Mouse (Mus musculus) neural tube, embryonic 10.5 days (tissue): ENCODE data around the gene Gpc6.

ENCODE experiments used
- DNase-seq: peaks from one replicate; pipeline ENCODE4 v3.0.0-alpha.2; 2017; ENCODE audit warnings: low spot score; ENCODE audit errors: extremely low spot score

Gpc6 gene

DNA sequence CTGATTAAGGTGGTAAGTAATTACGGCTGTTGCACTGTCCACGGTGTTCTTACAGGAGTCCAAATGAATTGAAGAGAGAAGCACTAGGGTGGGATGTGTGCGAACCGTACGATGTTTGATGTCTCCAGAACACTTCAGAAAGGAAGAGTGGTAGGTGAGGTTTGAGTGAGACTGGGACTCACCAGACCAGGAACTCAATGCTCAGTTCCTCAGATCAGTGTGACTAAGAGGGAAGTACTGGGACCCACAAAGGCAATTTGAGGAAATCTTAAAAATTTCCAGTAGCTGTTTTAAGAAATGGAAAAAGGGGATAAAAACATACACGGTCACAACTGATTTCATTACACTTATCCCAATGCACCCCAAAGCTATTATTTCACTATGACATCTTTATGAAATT is 764.7 kb downstream of the Gpc6 start:
- DNase-seq: no peak

DNA sequence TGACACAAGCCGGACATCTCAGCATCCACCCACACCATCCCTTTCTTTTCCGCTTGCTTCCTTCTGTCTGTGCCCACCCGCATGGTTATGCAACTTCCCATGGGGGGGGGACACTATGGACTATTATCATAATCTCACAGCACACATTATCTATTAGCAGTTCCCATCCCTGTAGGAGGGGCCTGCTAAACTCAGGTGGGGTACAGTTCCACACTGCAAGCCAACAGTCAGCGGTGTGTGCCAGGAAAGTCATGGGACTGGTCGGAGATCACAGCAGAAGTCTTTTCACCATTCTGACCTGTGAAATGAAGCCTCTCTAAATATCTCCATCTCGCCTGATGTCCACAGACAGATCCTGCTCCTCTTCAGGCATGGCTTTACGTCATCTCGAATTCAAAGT is 770.5 kb downstream of the Gpc6 start:
- no peak for DNase-seq

GRCm38 (mm10) chr14:117700670-117701280 is 775.7 kb downstream of the Gpc6 start:
- DNase-seq: no peak

- no peak for DNase-seq
Measured at GRCm38 (mm10) chr14:117708817-117709216, 783.7 kb downstream of the Gpc6 start.

DNA sequence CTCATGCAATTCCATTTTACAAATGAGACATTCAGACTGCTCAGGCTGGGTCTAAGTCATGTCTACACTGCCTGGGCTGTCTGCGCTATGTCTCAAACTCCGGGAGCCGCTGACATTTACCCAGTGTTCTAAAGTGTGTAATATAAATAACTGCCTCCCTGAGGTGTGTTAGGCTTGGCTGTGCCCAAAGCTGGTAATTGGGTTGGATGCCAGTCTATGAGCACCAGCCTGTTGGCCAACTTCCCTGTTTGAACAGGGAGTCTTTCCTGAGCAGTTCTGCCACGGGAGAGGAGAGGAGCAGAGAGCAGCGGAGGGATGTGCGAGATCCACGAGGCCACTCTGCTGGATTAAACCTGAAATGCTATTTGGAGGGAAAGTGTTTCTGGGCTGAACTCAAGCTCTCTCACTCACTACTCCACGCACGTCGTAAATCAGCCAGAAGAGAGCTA is 785.4 kb downstream of the Gpc6 start:
- DNase-seq: no peak

- DNase-seq: no peak
Measured at GRCm38 (mm10) chr14:117712311-117712710, 787.2 kb downstream of the Gpc6 start.

GRCm38 (mm10) chr14:117714165-117714564 is 789.0 kb downstream of the Gpc6 start:
- DNase-seq: no peak

GRCm38 (mm10) chr14:117716305-117716704 is 791.2 kb downstream of the Gpc6 start:
- no peak for DNase-seq

DNA sequence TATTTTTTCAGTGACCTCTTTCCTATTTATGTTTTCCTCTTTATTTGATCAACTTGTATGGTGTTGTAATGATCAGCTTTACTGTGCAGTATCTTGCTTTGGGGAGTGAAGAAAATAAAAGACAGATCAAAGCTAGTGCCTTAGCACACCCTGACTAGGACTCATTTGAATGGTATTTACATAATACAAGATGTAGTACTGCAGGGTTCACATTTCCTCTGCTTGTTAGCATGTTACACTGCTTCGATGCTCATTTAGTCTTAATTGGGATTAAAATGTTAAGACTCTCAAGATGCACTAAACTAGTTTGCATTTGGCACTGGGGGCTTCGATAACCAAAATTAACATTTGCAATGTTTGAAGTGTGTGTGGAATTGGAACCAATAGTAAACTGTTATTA is 803.6 kb downstream of the Gpc6 start:
- DNase-seq: no peak

DNA sequence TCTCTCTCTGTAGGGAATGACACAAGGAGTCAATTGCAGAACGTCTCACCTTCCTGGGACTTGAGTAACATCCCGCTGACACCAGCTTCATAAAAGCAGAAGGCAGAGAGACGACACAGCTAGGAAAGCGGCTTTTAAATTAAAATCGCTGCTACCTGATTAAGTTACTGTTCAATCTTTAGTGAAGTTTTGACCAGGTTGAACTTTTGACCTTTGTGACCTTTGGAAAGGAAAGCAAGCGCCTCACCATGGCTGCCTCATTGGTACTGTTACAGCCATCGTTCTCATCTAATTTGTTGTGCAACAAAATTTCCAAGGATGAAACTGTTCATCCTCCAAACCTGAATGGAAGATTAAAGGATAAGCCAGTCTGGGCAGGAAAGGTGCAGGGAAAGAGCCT is 830.1 kb downstream of the Gpc6 start:
- no peak for DNase-seq

DNA sequence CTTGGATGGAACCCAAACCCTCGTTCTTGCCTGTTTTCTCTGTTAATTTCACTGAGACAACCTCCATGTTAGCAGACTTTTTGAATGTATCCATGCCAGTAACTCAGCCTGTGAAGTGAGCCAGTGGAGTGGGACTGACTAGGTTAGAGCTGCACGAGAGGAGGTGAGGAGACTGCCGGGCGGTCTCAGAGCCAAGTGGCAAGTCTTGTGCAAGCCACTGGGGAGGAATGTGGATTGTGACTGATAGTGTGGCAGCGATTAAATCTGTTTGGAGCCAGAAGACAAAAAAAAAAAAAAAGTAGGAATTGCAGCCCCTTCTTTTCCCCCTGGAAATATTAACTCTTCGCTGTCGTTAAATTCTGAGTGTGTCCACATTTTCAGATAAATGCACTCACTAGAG is 831.4 kb downstream of the Gpc6 start:
- DNase-seq: no peak

- DNase-seq: no peak
Measured at GRCm38 (mm10) chr14:117757790-117758358, 832.8 kb downstream of the Gpc6 start.

DNA sequence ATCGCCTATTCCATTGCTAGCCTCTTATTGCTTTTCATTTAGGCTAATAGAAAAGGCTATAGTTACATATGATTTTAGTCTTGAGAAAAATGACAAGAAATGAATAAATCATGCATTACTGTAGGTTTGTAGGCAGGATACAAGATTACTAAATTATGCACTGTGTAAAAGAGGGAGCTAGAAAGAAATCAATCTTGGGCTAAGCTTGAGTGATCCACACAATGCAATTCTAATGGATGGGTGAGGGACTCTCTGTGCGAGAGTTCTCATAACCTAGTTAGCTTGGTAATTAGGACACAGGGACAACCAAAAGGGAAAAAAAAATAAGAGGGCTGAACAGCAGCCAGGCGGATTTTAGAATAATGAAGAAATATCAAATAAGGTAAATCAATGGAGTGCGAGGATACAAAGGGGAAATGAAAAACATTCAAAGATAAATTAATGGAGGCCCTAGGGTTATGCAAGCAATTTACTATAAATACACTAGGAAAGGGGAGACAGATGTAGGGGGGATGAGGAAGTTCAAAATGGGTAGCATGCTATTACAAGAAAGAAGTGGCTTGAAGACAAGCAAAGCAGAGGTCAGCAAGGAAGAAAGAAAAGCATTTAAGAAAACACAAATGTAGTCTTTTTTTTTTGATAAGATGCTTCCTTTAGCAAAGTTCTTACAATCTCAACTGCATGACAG is 835.9 kb downstream of the Gpc6 start:
- DNase-seq: no peak

DNA sequence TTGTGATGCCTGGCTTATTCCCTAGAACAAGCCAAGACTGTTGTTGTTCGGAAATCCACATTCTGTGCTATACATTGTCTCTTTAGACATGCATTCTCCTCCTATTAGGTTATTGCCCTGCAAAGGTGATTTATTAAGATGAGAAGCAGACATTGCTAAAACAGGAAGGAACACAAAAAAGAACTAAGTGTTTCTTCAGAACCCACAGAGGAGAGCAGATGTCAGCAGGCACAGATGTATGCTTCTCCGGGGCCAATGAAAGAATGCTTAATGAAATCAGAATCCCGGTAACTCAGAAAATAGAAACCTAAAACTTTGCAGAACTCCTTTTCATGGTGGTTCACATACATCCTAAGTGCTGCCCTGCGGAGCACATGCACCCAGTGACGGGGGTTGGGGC is 837.8 kb downstream of the Gpc6 start:
- DNase-seq: no peak

DNA sequence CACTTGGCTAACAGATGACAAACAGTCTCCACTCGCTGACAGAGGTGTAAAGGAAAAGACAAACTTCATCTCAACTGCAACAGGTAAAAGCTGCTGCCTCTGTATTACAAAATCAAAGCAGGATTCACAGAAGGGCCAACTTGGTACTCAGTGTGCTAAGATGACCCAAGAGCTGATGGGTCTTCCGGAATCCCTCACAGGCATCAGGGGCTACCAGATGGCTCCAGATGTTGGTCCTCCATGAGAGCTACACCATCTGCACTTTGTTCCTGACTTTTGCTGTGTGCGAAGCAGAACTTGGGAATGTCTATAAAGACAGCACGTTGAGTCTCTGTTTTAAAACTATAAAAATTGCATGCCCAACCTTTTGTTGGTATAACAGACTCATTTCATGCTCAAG is 842.7 kb downstream of the Gpc6 start:
- no peak for DNase-seq

DNA sequence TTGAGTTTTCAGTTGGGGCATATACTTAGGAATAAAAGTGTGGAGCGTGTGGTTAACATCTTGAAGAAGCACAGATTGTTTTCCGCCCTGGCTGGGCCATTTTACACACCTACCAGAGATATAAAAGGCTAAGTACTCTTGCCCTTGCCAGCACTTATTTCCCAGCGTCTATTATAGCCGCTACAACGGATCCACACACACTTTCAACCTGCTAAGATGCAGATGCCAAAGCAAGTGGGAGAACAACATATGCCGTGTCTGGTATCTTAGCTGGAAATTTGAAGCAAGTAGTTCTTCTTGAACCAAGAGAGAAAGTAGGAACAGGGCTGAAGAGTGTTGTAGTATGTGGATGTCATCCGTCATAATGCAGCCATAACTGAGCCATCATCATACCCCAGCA is 843.6 kb downstream of the Gpc6 start:
- no peak for DNase-seq

DNA sequence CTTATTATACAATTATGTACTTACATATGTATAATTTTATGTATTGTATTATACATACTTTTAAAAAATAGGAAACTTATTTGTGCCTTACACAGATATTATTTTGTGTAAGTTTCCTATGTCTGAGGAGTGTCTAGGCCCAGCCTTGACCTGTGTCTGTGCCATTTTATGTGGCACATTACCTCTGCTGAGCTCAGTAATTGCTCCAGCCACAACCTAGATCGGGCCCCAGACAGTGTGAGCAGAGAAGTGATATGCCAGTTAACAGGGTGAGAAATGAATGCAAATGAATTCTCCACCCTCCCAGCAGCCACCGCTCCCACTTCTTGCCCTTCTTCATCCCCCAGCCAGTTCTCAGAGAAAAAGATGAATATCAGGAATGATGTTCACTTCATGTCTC is 848.3 kb downstream of the Gpc6 start:
- DNase-seq: no peak

- no peak for DNase-seq
Measured at GRCm38 (mm10) chr14:117777866-117778500, 852.9 kb downstream of the Gpc6 start.

DNA sequence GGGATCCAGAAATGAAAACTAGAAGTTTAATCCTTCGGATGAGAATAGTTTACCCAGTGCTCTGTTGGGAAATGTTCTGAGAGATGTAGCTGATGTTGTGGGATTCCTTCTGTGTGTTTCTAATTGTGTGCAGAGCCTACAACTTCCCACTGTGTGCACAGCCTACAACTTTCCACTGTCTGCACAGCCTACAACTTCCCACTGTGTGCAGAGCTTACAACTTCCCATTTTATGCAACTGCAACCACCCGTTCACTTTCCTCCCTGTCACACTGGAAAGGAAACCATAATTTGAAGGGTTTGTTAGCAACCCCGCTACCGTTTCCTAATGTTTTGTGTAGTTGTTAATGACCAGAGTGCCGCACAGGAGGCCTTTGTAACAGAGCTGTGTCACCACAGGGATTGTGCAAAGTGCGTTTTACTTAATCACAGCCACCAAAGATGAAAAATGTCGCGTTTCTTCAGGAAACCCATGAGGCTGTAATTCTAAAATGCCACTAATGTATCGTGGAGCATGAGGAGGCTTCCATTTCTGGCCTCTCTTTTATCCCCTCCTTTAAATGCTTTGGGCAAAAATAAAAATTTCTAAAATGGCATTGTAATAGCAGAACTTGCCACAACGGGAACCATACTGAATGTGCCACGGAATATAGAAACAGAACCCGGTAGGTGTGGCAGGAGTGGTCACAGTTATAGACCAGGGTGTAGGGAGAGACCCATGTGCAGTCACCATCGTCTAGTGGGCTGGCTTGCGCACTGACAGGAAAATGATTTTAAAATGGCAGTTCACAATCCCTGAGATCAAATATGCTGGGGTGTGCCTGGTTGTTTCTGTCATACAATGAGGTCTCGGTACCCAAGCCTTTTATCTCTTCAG is 853.7 kb downstream of the Gpc6 start:
- DNase-seq: no peak

DNA sequence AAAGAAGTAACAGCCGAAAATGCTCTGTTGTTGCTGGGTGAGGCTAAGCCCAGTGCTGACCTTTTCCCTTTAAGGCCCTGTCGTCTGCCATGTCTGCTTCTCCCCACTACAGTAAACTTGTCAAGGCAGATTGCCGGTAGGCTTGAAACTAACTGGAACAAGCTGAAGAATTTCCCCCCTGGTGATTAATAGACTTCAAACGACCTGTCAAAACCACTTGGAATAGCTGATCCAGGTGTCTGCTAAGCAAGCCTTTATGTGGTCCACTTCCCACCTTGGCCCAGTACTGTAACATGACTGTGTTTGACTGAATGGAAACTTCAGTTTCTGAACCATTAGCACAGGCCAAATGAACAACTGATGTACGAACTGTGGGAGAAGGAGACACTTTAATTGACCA is 856.6 kb downstream of the Gpc6 start:
- DNase-seq: no peak

- no peak for DNase-seq
Measured at GRCm38 (mm10) chr14:117783671-117784262, 858.7 kb downstream of the Gpc6 start.
